Mouse (Mus musculus): ENCODE results near the gene Lnx1. TPM values are rescaled to one million over a fixed set of nuclear protein-coding genes. Genes with fewer than 3 reads are reported as not detected.

Gene Lnx1
- polyA plus RNA-seq, 1 experiment from 2014 or later = 4.8 TPM

DNA sequence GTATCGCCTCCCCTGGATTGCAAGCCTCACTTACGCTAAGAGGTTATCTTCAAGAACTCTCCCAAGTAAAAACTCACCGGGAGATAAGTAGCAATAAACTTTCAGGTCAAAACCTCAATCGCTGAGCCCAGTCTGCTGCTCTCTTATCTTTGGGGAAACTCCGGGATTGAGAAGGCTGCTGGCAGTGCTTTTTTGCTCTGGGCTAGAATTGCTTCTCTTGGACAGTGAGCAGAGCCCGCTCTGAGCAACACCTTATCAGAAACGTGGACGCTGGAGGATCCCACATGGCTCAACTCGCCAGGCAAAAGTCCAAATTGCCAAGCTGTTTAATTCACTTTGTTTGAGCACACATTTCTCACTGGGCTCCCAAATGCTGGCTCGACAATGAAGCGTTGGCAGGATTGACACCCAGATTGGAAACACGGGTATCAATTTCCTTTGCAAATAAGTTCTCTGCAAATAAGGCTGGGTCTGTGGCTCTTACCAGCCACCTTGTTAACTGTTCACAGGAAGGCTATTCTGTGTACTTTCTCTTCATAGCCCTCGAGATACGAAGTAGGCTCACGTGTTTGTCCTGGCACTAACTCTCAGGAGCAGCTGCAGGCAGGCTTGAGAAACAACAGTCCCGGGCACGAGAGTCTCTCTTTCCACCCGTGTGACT lies 89.1 kb downstream of the Lnx1 start:
- 14% methylated on average over 18 of the region's 18 CpGs for WGBS
- H3K4me2 ChIP-seq = peak overlapping the region; percentile 31
- peak; percentile 78 for ATAC-seq (ENCODE audit: insufficient read depth)
- H3K27ac ChIP-seq (ENCODE audit: low read depth) = no peak overlapping the region; the same call in 1 of the 2 replicates
- no peaks in the 10 kb centered on the region for H3K36me3 ChIP-seq (ENCODE audit: insufficient read depth)
- H3K9ac ChIP-seq = no peak overlapping the region
- no peak overlapping the region for H3K4me3 ChIP-seq (ENCODE audit: low read depth, low read length)
- TF ChIP-seq CTCF (IDR thresholded peaks at IDR 0.05; ENCODE audit: low read depth) = no peak
- DNase-seq = peak; percentile 45
- H3K4me1 ChIP-seq (ENCODE audit: insufficient read depth) = 0 out of 2 replicates have a peak, but pooled peaks cover 3% of the 10 kb centered on the region
- no peaks in the 10 kb centered on the region for H3K9me3 ChIP-seq (ENCODE audit: low read depth, low read length)
- H3K27me3 ChIP-seq (ENCODE audit: insufficient read depth, low read length) = no peaks in the 10 kb centered on the region

DNA sequence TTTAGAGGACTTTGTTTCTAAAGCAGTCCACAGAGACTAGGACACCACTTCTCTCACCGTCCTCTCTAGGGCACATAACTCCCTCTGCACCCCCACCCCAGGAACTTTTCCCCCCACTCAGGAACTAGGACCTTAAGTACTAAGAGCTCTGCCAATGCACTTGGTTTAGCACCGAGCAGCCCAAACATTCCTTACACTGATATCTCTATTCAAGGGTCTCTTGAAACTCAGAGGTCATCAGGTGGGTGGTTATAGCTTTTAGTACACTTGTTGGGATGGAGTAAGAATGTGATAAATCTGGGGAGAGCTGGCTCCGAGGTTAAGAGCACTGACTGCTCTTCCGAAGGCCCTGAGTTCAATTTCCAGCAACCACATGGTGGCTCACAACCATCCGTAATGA lies 90.0 kb downstream of the Lnx1 start:
- H3K9ac ChIP-seq = no peak overlapping the region
- H3K4me2 ChIP-seq = no peak overlapping the region
- no peaks in the 10 kb centered on the region for H3K27me3 ChIP-seq (ENCODE audit: insufficient read depth, low read length)
- no peak for TF ChIP-seq CTCF (IDR thresholded peaks at IDR 0.05; ENCODE audit: low read depth)
- H3K9me3 ChIP-seq (ENCODE audit: low read depth, low read length) = no peaks in the 10 kb centered on the region
- H3K36me3 ChIP-seq (ENCODE audit: insufficient read depth) = no peaks in the 10 kb centered on the region
- 0 out of 2 replicates have a peak, but pooled peaks cover 3% of the 10 kb centered on the region for H3K4me1 ChIP-seq (ENCODE audit: insufficient read depth)
- H3K4me3 ChIP-seq (ENCODE audit: low read depth, low read length) = no peak overlapping the region
- WGBS = 47% methylated on average over 5 of the region's 5 CpGs
- peak; percentile 47; the same call in 1 of the 2 replicates for ATAC-seq (ENCODE audit: insufficient read depth)
- peak; percentile 28 for DNase-seq
- H3K27ac ChIP-seq (ENCODE audit: low read depth) = no peak overlapping the region

- Histone ChIP-seq H3K4me3 (ENCODE audit: low read depth, low read length) (no peak overlapping the region), H3K9me3 (ENCODE audit: low read depth, low read length) (no peaks in the 10 kb centered on the region), H3K27me3 (ENCODE audit: insufficient read depth, low read length) (no peaks in the 10 kb centered on the region), H3K4me2 (no peak overlapping the region), H3K27ac (ENCODE audit: low read depth) (no peak overlapping the region), H3K4me1 (ENCODE audit: insufficient read depth) (0 out of 2 replicates have a peak, but pooled peaks cover 3% of the 10 kb centered on the region), H3K36me3 (ENCODE audit: insufficient read depth) (no peaks in the 10 kb centered on the region), H3K9ac (no peak overlapping the region)
- DNase-seq (no peak), ATAC-seq (ENCODE audit: insufficient read depth) (no peak)
- WGBS = 68% methylated on average over 10 of the region's 10 CpGs
- TF ChIP-seq CTCF (IDR thresholded peaks at IDR 0.05; ENCODE audit: low read depth) = no peak
Observed at GRCm38 (mm10) chr5:74610511-74610910, 92.2 kb downstream of the Lnx1 start.

- no peaks in the 10 kb centered on the region for H3K36me3 ChIP-seq (ENCODE audit: insufficient read depth)
- peaks cover 10% of the 10 kb centered on the region; the same call in 1 of the 2 replicates for H3K4me1 ChIP-seq (ENCODE audit: insufficient read depth)
- no peak overlapping the region for H3K9ac ChIP-seq
- H3K4me3 ChIP-seq (ENCODE audit: low read depth, low read length) = no peak overlapping the region
- no peak overlapping the region for H3K4me2 ChIP-seq
- DNase-seq = no peak
- H3K9me3 ChIP-seq (ENCODE audit: low read depth, low read length) = no peaks in the 10 kb centered on the region
- H3K27me3 ChIP-seq (ENCODE audit: insufficient read depth, low read length) = no peaks in the 10 kb centered on the region
- no peak for TF ChIP-seq CTCF (IDR thresholded peaks at IDR 0.05; ENCODE audit: low read depth)
- WGBS = 83% methylated on average over 8 of the region's 8 CpGs
- no peak overlapping the region for H3K27ac ChIP-seq (ENCODE audit: low read depth)
- ATAC-seq (ENCODE audit: insufficient read depth) = no peak
Observed at GRCm38 (mm10) chr5:74606213-74606612, 96.5 kb downstream of the Lnx1 start.

- Histone ChIP-seq H3K36me3 (ENCODE audit: insufficient read depth) (peaks cover 11% of the 10 kb centered on the region), H3K27ac (ENCODE audit: low read depth) (no peak overlapping the region), H3K4me1 (ENCODE audit: insufficient read depth) (peaks cover 10% of the 10 kb centered on the region; the same call in 1 of the 2 replicates), H3K9me3 (ENCODE audit: low read depth, low read length) (no peaks in the 10 kb centered on the region), H3K27me3 (ENCODE audit: insufficient read depth, low read length) (no peaks in the 10 kb centered on the region), H3K4me2 (no peak overlapping the region), H3K4me3 (ENCODE audit: low read depth, low read length) (no peak overlapping the region), H3K9ac (no peak overlapping the region)
- DNase-seq = peak; percentile 31
- no peak for ATAC-seq (ENCODE audit: insufficient read depth)
- TF ChIP-seq CTCF (IDR thresholded peaks at IDR 0.05; ENCODE audit: low read depth) = no peak
- 51% methylated on average over 4 of the region's 4 CpGs for WGBS
Observed at GRCm38 (mm10) chr5:74603306-74603705, 99.4 kb downstream of the Lnx1 start.

GRCm38 (mm10) chr5:74602371-74602770 lies 100.3 kb downstream of the Lnx1 start:
- peaks cover 10% of the 10 kb centered on the region; the same call in 1 of the 2 replicates for H3K4me1 ChIP-seq (ENCODE audit: insufficient read depth)
- TF ChIP-seq CTCF (IDR thresholded peaks at IDR 0.05; ENCODE audit: low read depth) = no peak
- no peaks in the 10 kb centered on the region for H3K9me3 ChIP-seq (ENCODE audit: low read depth, low read length)
- H3K36me3 ChIP-seq (ENCODE audit: insufficient read depth) = peaks cover 21% of the 10 kb centered on the region
- no peaks in the 10 kb centered on the region for H3K27me3 ChIP-seq (ENCODE audit: insufficient read depth, low read length)
- WGBS = 41% methylated on average over 10 of the region's 10 CpGs
- no peak overlapping the region for H3K27ac ChIP-seq (ENCODE audit: low read depth)
- DNase-seq (peak; percentile 61), ATAC-seq (ENCODE audit: insufficient read depth) (peak; percentile 52; the same call in 1 of the 2 replicates)
- H3K9ac ChIP-seq = no peak overlapping the region
- H3K4me3 ChIP-seq (ENCODE audit: low read depth, low read length) = no peak overlapping the region
- H3K4me2 ChIP-seq = peak overlapping the region; percentile 27; the same call in 1 of the 2 replicates

- H3K27ac ChIP-seq (ENCODE audit: low read depth) = no peak overlapping the region
- no peak overlapping the region for H3K4me3 ChIP-seq (ENCODE audit: low read depth, low read length)
- WGBS = 44% methylated on average over 6 of the region's 6 CpGs
- no peaks in the 10 kb centered on the region for H3K27me3 ChIP-seq (ENCODE audit: insufficient read depth, low read length)
- peak; percentile 63; the same call in 1 of the 2 replicates for ATAC-seq (ENCODE audit: insufficient read depth)
- no peaks in the 10 kb centered on the region for H3K9me3 ChIP-seq (ENCODE audit: low read depth, low read length)
- no peak overlapping the region for H3K9ac ChIP-seq
- peak; percentile 59 for DNase-seq
- H3K4me2 ChIP-seq = peak overlapping the region; percentile 27; the same call in 1 of the 2 replicates
- H3K4me1 ChIP-seq (ENCODE audit: insufficient read depth) = peaks cover 10% of the 10 kb centered on the region; the same call in 1 of the 2 replicates
- H3K36me3 ChIP-seq (ENCODE audit: insufficient read depth) = peaks cover 24% of the 10 kb centered on the region
- no peak for TF ChIP-seq CTCF (IDR thresholded peaks at IDR 0.05; ENCODE audit: low read depth)
Observed at GRCm38 (mm10) chr5:74601965-74602364, 100.7 kb downstream of the Lnx1 start.

All from lung, embryonic 14.5 days (tissue).